Mouse (Mus musculus) C2C12 (cell line): ENCODE measurements around the gene Rbfox3.

ENCODE experiments used
- CTCF ChIP-seq: IDR thresholded peaks from one replicate; pipeline ENCODE4 v1.5.1; 2011; ENCODE audit not compliant: control insufficient read depth, insufficient read depth, insufficient read length
- USF1 ChIP-seq: IDR thresholded peaks from one replicate; pipeline ENCODE4 v1.6.1; 2011; ENCODE audit warnings: low read depth, mild to moderate bottlenecking, control low read depth, moderate library complexity

DNA sequence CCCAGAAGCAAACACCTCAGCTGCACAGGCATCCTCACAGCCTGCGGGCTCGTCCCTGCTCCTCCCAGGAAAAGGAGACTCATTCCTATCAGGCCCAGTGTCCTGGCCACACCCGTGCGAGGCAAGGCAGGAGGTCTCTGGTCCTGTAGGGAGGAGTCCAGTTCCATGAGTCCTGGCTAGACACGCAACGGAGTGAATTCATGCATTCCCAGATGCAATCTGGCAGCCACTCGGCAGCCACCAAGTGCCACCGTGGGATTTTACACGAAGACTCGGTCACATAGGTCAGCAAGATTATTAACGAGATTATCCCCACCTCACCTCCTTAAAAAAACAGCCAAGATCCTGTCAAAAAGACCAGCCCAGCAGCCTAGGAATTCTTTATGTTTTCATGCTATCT lies 37.4 kb downstream of the Rbfox3 start:
- TF ChIP-seq CTCF (no peak), USF1 (no peak)
